Mouse (Mus musculus): ENCODE data around the gene Arhgef17.

GRCm38 (mm10) chr7:100833859-100834258, 98.0 kb downstream of the Arhgef17 start:
- TF ChIP-seq GATA1 (IDR thresholded peaks at IDR 0.05; ENCODE audit: borderline replicate concordance, low read length) (no peak), CTCF (IDR thresholded peaks at IDR 0.05; ENCODE audit: low read depth, low read length) (no peak), POLR2AphosphoS5 (IDR thresholded peaks at IDR 0.05; ENCODE audit: insufficient replicate concordance, low read depth, low read length) (no peak), TAL1 (conservative IDR thresholded peaks at IDR 0.05; ENCODE audit: low read depth, low read length) (no peak), GATA2 (IDR thresholded peaks at IDR 0.05; ENCODE audit: borderline replicate concordance, low read depth, low read length) (no peak)

All from G1E (cell line).